Mouse (Mus musculus): ENCODE measurements around the gene Rel. TPM values are rescaled to one million over a fixed set of nuclear protein-coding genes. Genes with fewer than 3 reads are reported as not detected.

Gene Rel
- polyA plus RNA-seq, 1 experiment from 2014 or later: 0.68 TPM

Other genes with a start within 250 kb of the Rel start
- not detected in 2 replicates for gene 1700093K21Rik, start 249.8 kb downstream of the Rel start, polyA plus RNA-seq (2015; fragmentation: Nextera tagmentation; extraction: Ambion mirVana)
- 8.2 and 8.8 TPM in 2 replicates for gene 0610010F05Rik, start 137.3 kb downstream of the Rel start, polyA plus RNA-seq (2015; fragmentation: Nextera tagmentation; extraction: Ambion mirVana)
- 9.7 and 11.4 TPM in 2 replicates for gene Pus10, start 105.3 kb downstream of the Rel start, polyA plus RNA-seq (2015; fragmentation: Nextera tagmentation; extraction: Ambion mirVana)
- gene Pex13, start 105.0 kb downstream of the Rel start, polyA plus RNA-seq (2015; fragmentation: Nextera tagmentation; extraction: Ambion mirVana): 10.0 and 10.5 TPM in 2 replicates
- gene Papolg, start 124.3 kb upstream of the Rel start, polyA plus RNA-seq (2015; fragmentation: Nextera tagmentation; extraction: Ambion mirVana): 4.0 and 4.4 TPM in 2 replicates